Mouse (Mus musculus) 3134 (cell line): ENCODE measurements around the gene Mdfi.

Source experiments
- DNase-seq: peaks from one replicate; pipeline ENCODE4 v3.0.0-alpha.2; 2011; ENCODE audit warnings: low spot score; ENCODE audit not compliant: insufficient read length; ENCODE audit errors: extremely low read depth

The Mdfi gene

GRCm38 (mm10) chr17:47768707-47769276 is 65.7 kb downstream of the Mdfi start:
- no peak for DNase-seq

DNA sequence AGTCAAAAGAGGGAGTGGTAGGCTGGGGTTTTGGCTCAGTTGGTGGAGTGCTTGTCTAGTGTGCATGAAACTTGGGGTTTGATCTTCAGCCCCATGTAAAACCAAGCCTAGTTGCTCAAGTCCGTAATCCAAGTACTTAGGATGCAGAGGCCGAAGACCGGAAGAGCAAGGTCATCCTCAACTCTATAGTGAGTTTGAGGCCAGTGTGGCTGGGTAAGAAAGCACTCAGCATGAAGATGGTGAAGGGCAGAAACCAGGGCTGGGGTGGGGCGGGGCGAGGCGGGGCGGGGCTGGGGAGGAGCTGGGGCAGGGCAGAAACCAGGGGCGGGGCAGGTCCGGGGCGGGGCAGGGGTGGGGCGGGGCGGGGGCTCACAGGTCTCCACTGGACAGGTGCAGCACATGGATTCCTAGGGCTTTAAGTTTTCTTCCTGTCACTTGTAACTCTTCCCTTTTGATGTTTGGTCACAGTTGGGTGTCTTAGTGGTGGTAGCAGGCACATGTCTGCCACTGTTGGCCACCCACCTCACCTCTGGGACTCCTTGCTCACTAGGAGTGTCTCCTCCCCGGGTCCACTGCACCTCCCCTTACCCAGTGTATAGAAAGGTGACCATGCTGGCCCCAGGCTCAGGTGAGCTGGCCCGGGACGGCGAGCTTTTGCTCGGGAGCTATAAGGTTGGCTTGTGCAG is 66.9 kb downstream of the Mdfi start:
- no peak for DNase-seq

DNA sequence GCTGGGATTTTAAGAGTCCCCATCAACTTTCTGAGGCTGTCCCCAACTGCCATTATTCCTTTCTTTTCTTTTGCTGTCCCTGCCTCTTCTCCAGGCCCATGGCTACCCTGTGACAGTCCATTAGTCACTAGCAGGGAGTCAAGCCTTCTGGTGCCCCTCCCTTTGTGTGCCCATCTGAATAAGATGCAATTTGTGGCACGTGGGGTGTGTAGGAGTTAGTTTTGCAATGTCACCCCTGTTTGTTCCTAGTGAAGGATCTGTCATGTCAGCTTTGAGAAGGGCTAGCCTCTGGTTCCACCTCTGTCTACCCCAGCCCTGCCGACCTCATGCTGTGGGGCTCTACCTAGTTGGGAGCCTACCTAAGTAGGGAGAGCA is 67.4 kb downstream of the Mdfi start:
- no peak for DNase-seq

GRCm38 (mm10) chr17:47766407-47767043 is 68.0 kb downstream of the Mdfi start:
- DNase-seq, result no peak

- no peak for DNase-seq
Measured at GRCm38 (mm10) chr17:47765986-47766385, 68.5 kb downstream of the Mdfi start.
